Mouse (Mus musculus): ENCODE data around the gene Tor2a. TPM values are rescaled to one million over a fixed set of nuclear protein-coding genes. Genes with fewer than 3 reads are reported as not detected.
A peak's percentile ranks its signal among the peaks of the same experiment; 100 is the strongest.

The Tor2a gene
- total and polyA plus RNA-seq, 2 experiments from 2014 or later, result 48.2 to 75.1 TPM

DNA sequence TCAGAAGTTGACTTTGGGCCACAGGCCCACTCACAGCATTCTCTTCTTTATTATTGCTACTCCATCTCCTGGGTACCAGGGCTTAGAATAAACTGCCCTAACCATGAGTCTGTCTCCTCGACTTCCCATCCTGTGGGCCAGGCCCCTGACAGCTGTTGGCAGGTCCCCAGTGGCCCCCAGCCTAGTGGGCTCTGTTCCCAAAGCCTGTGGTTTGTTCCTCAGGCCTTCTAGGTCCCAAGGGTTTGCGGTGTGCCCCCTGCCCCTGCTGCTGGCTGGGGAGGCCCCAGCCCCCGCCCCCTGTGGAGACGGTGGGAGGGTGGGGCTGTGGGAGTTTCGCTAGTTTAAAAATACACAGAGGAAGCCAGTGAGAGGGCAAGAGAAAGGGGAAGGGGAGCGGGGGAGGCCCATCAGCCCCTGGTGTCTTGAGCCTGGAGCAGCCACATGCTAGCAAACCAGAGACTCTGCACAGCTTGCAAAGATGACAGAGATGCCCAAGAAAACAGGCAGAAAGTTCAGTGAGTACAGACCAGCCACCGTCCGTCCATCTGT is 36.3 kb upstream of the Tor2a start, which contains the start of gene Sh2d3c:
Gene Sh2d3c, plus strand, starts transcription at position 375 of the 549 bp plus-strand sequence.
- 0 out of 2 replicates have a peak within 1 kb of the TSS, but pooled peaks have one; percentile 7 for H3K4me2 ChIP-seq (ENCODE audit: low read depth, low read length)

DNA sequence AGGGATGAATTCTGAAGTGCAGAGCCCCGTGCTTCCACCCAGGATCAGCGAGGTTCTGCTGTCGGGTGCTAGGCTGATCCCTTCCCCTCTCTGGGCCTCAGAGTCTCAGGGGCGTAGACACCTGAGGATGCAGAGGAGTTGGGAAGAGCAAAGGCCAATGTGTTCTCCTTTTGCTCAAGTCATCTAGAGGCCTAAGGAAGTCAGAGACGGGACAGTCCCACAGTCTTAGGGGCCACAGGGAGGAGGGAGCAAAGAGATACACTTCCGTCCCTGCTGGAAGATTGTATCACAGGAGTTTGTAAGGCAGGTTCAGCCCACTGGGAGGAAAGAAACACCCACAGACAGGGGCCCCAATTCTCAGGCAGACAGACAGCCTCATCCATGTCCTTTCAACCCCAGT is 35.0 kb upstream of the Tor2a start:
- H3K4me1 ChIP-seq (ENCODE audit: insufficient read depth, low read length), result peaks cover 1% of the 10 kb centered on the region; the same call in 1 of the 2 replicates
- H3K36me3 ChIP-seq (ENCODE audit: insufficient read depth, low read length), result no peaks in the 10 kb centered on the region
- WGBS, result 61% methylated on average over 6 of the region's 6 CpGs
- no peak overlapping the region for H3K27ac ChIP-seq
- TF ChIP-seq CTCF (IDR thresholded peaks at IDR 0.05; ENCODE audit: low read depth), result no peak
- no peak overlapping the region for H3K4me2 ChIP-seq (ENCODE audit: low read depth, low read length)
- H3K9ac ChIP-seq (replicated peaks; ENCODE audit: low read length), result no peak overlapping the region
- ATAC-seq (no peak), DNase-seq (ENCODE audit: low spot score) (no peak)
- H3K27me3 ChIP-seq (ENCODE audit: insufficient read depth, low read length), result no peaks in the 10 kb centered on the region
- H3K4me3 ChIP-seq (ENCODE audit: low read length), result no peak overlapping the region
- H3K9me3 ChIP-seq (ENCODE audit: low read length), result no peaks in the 10 kb centered on the region

More for the DNA sequence above, 36.3 kb upstream of the Tor2a start, which contains the start of gene Sh2d3c:
- Histone ChIP-seq H3K27ac (no peak within 1 kb of the TSS), H3K9me3 (ENCODE audit: low read length) (no peaks in the 10 kb centered on the region), H3K9ac (replicated peaks; ENCODE audit: low read length) (no peak within 1 kb of the TSS), H3K4me3 (ENCODE audit: low read length) (no peak within 1 kb of the TSS), H3K4me1 (ENCODE audit: insufficient read depth, low read length) (no peaks in the 10 kb centered on the region), H3K36me3 (ENCODE audit: insufficient read depth, low read length) (no peaks in the 10 kb centered on the region), H3K27me3 (ENCODE audit: insufficient read depth, low read length) (no peaks in the 10 kb centered on the region)
- TF ChIP-seq CTCF (IDR thresholded peaks at IDR 0.05; ENCODE audit: low read depth), result no peak
- ATAC-seq (no peak), DNase-seq (ENCODE audit: low spot score) (peak; percentile 34)
- 46% methylated on average over 8 of the region's 8 CpGs for WGBS

DNA sequence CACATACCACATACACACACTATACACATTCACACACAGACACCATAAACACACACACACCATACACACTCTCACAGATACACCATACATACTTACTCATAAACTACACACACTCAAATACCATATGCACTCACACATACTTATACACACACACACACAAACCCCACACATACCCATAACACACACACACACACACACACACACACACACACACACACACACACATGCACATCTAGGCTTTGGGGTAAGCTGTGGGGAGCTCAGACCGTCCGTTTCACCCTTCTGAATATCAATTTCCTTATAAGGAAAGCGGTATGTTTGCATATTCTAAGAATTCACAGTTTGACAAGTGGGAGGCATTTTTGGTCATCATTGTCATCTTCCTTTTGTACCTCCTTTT is 34.5 kb upstream of the Tor2a start:
- ATAC-seq (no peak), DNase-seq (ENCODE audit: low spot score) (no peak)
- TF ChIP-seq CTCF (IDR thresholded peaks at IDR 0.05; ENCODE audit: low read depth), result no peak
- Histone ChIP-seq H3K27ac (no peak overlapping the region), H3K4me3 (ENCODE audit: low read length) (no peak overlapping the region), H3K4me2 (ENCODE audit: low read depth, low read length) (no peak overlapping the region), H3K9ac (replicated peaks; ENCODE audit: low read length) (no peak overlapping the region), H3K4me1 (ENCODE audit: insufficient read depth, low read length) (peaks cover 3% of the 10 kb centered on the region; the same call in 1 of the 2 replicates), H3K36me3 (ENCODE audit: insufficient read depth, low read length) (no peaks in the 10 kb centered on the region), H3K9me3 (ENCODE audit: low read length) (no peaks in the 10 kb centered on the region), H3K27me3 (ENCODE audit: insufficient read depth, low read length) (no peaks in the 10 kb centered on the region)
- WGBS, result 69% methylated on average over 3 of the region's 3 CpGs

- no peaks in the 10 kb centered on the region for H3K9me3 ChIP-seq (ENCODE audit: low read length)
- 79% methylated on average over 4 of the region's 4 CpGs for WGBS
- peaks cover 3% of the 10 kb centered on the region; the same call in 1 of the 2 replicates for H3K4me1 ChIP-seq (ENCODE audit: insufficient read depth, low read length)
Observed at GRCm38 (mm10) chr2:32724149-32724548, 32.9 kb upstream of the Tor2a start.

GRCm38 (mm10) chr2:32724832-32725790 is 31.9 kb upstream of the Tor2a start:
- H3K4me3 ChIP-seq (ENCODE audit: low read length), result no peak overlapping the region
- H3K9me3 ChIP-seq (ENCODE audit: low read length), result no peaks in the 10 kb centered on the region
- no peak for ATAC-seq
- WGBS, result 74% methylated on average over 16 of the region's 16 CpGs
- TF ChIP-seq CTCF (IDR thresholded peaks at IDR 0.05; ENCODE audit: low read depth), result no peak
- no peak overlapping the region for H3K9ac ChIP-seq (replicated peaks; ENCODE audit: low read length)
- H3K27me3 ChIP-seq (ENCODE audit: insufficient read depth, low read length), result no peaks in the 10 kb centered on the region
- H3K36me3 ChIP-seq (ENCODE audit: insufficient read depth, low read length), result no peaks in the 10 kb centered on the region
- H3K4me2 ChIP-seq (ENCODE audit: low read depth, low read length), result no peak overlapping the region
- H3K4me1 ChIP-seq (ENCODE audit: insufficient read depth, low read length), result peaks cover 3% of the 10 kb centered on the region; the same call in 1 of the 2 replicates
- no peak for DNase-seq (ENCODE audit: low spot score)
- H3K27ac ChIP-seq, result no peak overlapping the region

More at GRCm38 (mm10) chr2:32724149-32724548, 32.9 kb upstream of the Tor2a start:
- Histone ChIP-seq H3K4me2 (ENCODE audit: low read depth, low read length) (no peak overlapping the region), H3K27me3 (ENCODE audit: insufficient read depth, low read length) (no peaks in the 10 kb centered on the region), H3K36me3 (ENCODE audit: insufficient read depth, low read length) (no peaks in the 10 kb centered on the region), H3K27ac (no peak overlapping the region), H3K9ac (replicated peaks; ENCODE audit: low read length) (no peak overlapping the region), H3K4me3 (ENCODE audit: low read length) (no peak overlapping the region)
- no peak for TF ChIP-seq CTCF (IDR thresholded peaks at IDR 0.05; ENCODE audit: low read depth)
- DNase-seq (ENCODE audit: low spot score) (no peak), ATAC-seq (no peak)

- Histone ChIP-seq H3K4me1 (ENCODE audit: insufficient read depth, low read length) (peaks cover 3% of the 10 kb centered on the region; the same call in 1 of the 2 replicates), H3K36me3 (ENCODE audit: insufficient read depth, low read length) (no peaks in the 10 kb centered on the region), H3K27ac (peak overlapping the region; percentile 36), H3K4me2 (ENCODE audit: low read depth, low read length) (peak overlapping the region; percentile 45), H3K4me3 (ENCODE audit: low read length) (peak overlapping the region; percentile 24), H3K9ac (replicated peaks; ENCODE audit: low read length) (no peak overlapping the region; the same call in 1 of the 2 replicates), H3K27me3 (ENCODE audit: insufficient read depth, low read length) (no peaks in the 10 kb centered on the region), H3K9me3 (ENCODE audit: low read length) (no peaks in the 10 kb centered on the region)
- ATAC-seq (peak; percentile 96), DNase-seq (ENCODE audit: low spot score) (peak; percentile 95)
- WGBS, result under 1% methylated on average over 16 of the region's 16 CpGs
- no peak for TF ChIP-seq CTCF (IDR thresholded peaks at IDR 0.05; ENCODE audit: low read depth)
Observed at GRCm38 (mm10) chr2:32727435-32727834, 29.6 kb upstream of the Tor2a start.
